In genomic region chr17:47832501-47833028, GRCm38 (mm10) we compare ENCODE assay signal across 8 mouse cellular contexts. TPM values are rescaled to one million over a fixed set of nuclear protein-coding genes. Genes with fewer than 3 reads are reported as not detected.
DNase-seq lines count a peak whose midpoint lies in the region; ATAC-seq and TF ChIP-seq lines count a peak whose summit lies in the region.

No protein-coding gene starts in this region.

- TF ChIP-seq CTCF in liver, embryonic 14.5 days (IDR thresholded peaks at IDR 0.05; ENCODE audit: low read depth): no peak
- no peak for TF ChIP-seq CTCF in stomach, postnatal 0 days (IDR thresholded peaks at IDR 0.05; ENCODE audit: low read depth)

- peak overlapping the region; percentile 34 to 51 for H3K4me3 ChIP-seq in liver, embryonic 14.5 days (ENCODE audit: insufficient read depth in 1 of 2, low read depth in 2 of 2, low read length in 2 of 2)
- H3K4me3 ChIP-seq in stomach, postnatal 0 days (ENCODE audit: low read depth, low read length): peak overlapping the region; percentile 64

- peak; percentile 54 for DNase-seq in embryo, embryonic 10.5 days (ENCODE audit: low spot score)
- no peak for DNase-seq in embryo, embryonic 10 days (ENCODE audit: low spot score)
- DNase-seq in urinary bladder, postnatal 25 days (ENCODE audit: low spot score): peak; percentile 23
- no peak for DNase-seq in urinary bladder, postnatal 14 days (ENCODE audit: low spot score)
- DNase-seq in liver, embryonic 14.5 days (ENCODE audit: low read depth in 3 of 3, low spot score in 3 of 3): no peak
- DNase-seq in stomach, postnatal 0 days (ENCODE audit: low spot score): peak; percentile 47
- DNase-seq in adrenal gland, adult 8-10 months: no peak
- no peak for DNase-seq in left cerebral cortex, adult 11 months (ENCODE audit: low spot score)

- no peaks in the 10 kb centered on the region for H3K36me3 ChIP-seq in liver, embryonic 14.5 days (replicated peaks; ENCODE audit: control insufficient read depth, insufficient read depth, low read depth)
- no peaks in the 10 kb centered on the region; the same call in 1 of the 2 replicates for H3K36me3 ChIP-seq in stomach, postnatal 0 days (ENCODE audit: control insufficient read depth, insufficient read depth, low read length)

- ATAC-seq in liver, embryonic 14.5 days (ENCODE audit: insufficient read depth): no peak
- peak; percentile 44 for ATAC-seq in stomach, postnatal 0 days (ENCODE audit: low FRiP score, low TSS enrichment)

- 3% methylated on average over 17 of the region's 17 CpGs for whole genome bisulfite sequencing in liver, embryonic 14.5 days (ENCODE audit: insufficient replicate concordance)
- 1% methylated on average over 15 of the region's 17 CpGs for WGBS in stomach, postnatal 0 days

- H3K27ac ChIP-seq in liver, embryonic 14.5 days: no peak overlapping the region
- peak overlapping the region; percentile 78 for H3K27ac ChIP-seq in stomach, postnatal 0 days (replicated peaks)

- H3K9me3 ChIP-seq in liver, embryonic 14.5 days (ENCODE audit: control insufficient read depth, low read length): no peaks in the 10 kb centered on the region
- H3K9me3 ChIP-seq in stomach, postnatal 0 days (ENCODE audit: control insufficient read depth, low read length): no peaks in the 10 kb centered on the region

- H3K27me3 ChIP-seq in liver, embryonic 14.5 days (ENCODE audit: control insufficient read depth, insufficient read depth, low read length): peaks cover 27% of the 10 kb centered on the region
- no peaks in the 10 kb centered on the region for H3K27me3 ChIP-seq in stomach, postnatal 0 days (ENCODE audit: control insufficient read depth, insufficient read depth, low read length)

- H3K4me1 ChIP-seq in liver, embryonic 14.5 days (replicated peaks; ENCODE audit: control insufficient read depth in 2 of 2, insufficient read depth in 2 of 2, low read length in 1 of 2): no peaks in the 10 kb centered on the region
- no peaks in the 10 kb centered on the region for H3K4me1 ChIP-seq in stomach, postnatal 0 days (replicated peaks; ENCODE audit: control insufficient read depth, insufficient read depth)

- H3K4me2 ChIP-seq in liver, embryonic 14.5 days (ENCODE audit: low read depth): peak overlapping the region; percentile 63
- peak overlapping the region; percentile 83 for H3K4me2 ChIP-seq in stomach, postnatal 0 days (replicated peaks; ENCODE audit: low read depth)

- H3K9ac ChIP-seq in liver, embryonic 14.5 days (replicated peaks): no peak overlapping the region
- H3K9ac ChIP-seq in stomach, postnatal 0 days (ENCODE audit: low read length): peak overlapping the region; percentile 74

- TF ChIP-seq EP300 in liver, embryonic 14.5 days (IDR thresholded peaks at IDR 0.05; ENCODE audit: low read depth): no peak
- TF ChIP-seq EP300 in stomach, postnatal 0 days (optimal IDR thresholded peaks at IDR 0.05): no peak

RNA-seq across cellular contexts. Expression of gene Mdfi, which starts 1.9 kb away (rescaled TPM):
- 5.2 and 7.1 TPM in 2 replicates for polyA plus RNA-seq in liver, embryonic 14.5 days (2012; rRNA removed)
- polyA plus RNA-seq in liver, embryonic 14.5 days (2014; fragmentation: Nextera tagmentation; extraction: Ambion mirVana): 1.7 and 1.9 TPM in 2 replicates
- 6.2 and 6.3 TPM in 2 replicates for polyA plus RNA-seq in stomach, postnatal 0 days (2015; fragmentation: Nextera tagmentation; extraction: Ambion mirVana)
- total RNA-seq in adrenal gland, adult 8-10 months (2022): 1 to 10 TPM; 1.2 to 3.3 (median 1.6) TPM

Comparison
In these comparisons a context has a peak if more than half of its experiments do, and no peak if none do; other contexts are left out.
1. DNase-seq: peak in embryo, embryonic 10.5 days (single experiment), urinary bladder, postnatal 25 days (single experiment) and stomach, postnatal 0 days (single experiment); none in embryo, embryonic 10 days (single experiment), urinary bladder, postnatal 14 days (single experiment), liver, embryonic 14.5 days (0 of 3), adrenal gland, adult 8-10 months (single experiment) and left cerebral cortex, adult 11 months (single experiment).